Mouse (Mus musculus) heart, embryonic 14.5 days (tissue): ENCODE data around the gene Mgrn1. TPM values are rescaled to one million over a fixed set of nuclear protein-coding genes. Genes with fewer than 3 reads are reported as not detected.

ENCODE experiments used
- ATAC-seq: fragments of 200-750 bp; cut with Nextera tagmentation; 2 replicates; pipeline ENCODE4 v1.8.0; 2017; ENCODE audit warnings: low read depth, moderate TSS enrichment; ENCODE audit not compliant: insufficient number of reproducible peaks, insufficient read depth, low FRiP score
- H3K27ac ChIP-seq, 2 experiments: fragments of 200-500 bp in 1 of 2; fragments of 300-500 bp in 1 of 2; sonication (generic) in 1 of 2; replicated peaks in 1 of 2; 2 replicates each; pipeline ENCODE4 v1.5.1; 2012 to 2014; ENCODE audit warnings: low read depth in 2 of 2, low read length in 2 of 2, control low read depth in 1 of 2, mild to moderate bottlenecking in 1 of 2, mixed read lengths in 1 of 2; ENCODE audit not compliant: control insufficient read depth in 1 of 2, insufficient read depth in 1 of 2
- H3K27me3 ChIP-seq: fragments of 300-500 bp; sonication (generic); 2 replicates; pipeline ENCODE4 v1.6.1; 2014; ENCODE audit warnings: mild to moderate bottlenecking, low read length, control low read depth; ENCODE audit not compliant: control insufficient read depth, insufficient read depth
- H3K36me3 ChIP-seq: fragments of 300-500 bp; sonication (generic); 2 replicates; pipeline ENCODE4 v1.6.1; 2014; ENCODE audit warnings: mild to moderate bottlenecking, control low read depth, low read length, mixed read lengths; ENCODE audit not compliant: control insufficient read depth, insufficient read depth
- H3K4me1 ChIP-seq, 2 experiments: fragments of 200-500 bp in 1 of 2; fragments of 300-500 bp in 1 of 2; sonication (generic) in 1 of 2; 2 replicates each; pipeline ENCODE4 v1.6.1; 2012 to 2014; ENCODE audit warnings: low read length in 2 of 2, control low read depth in 1 of 2, mixed read lengths in 1 of 2; ENCODE audit not compliant: control insufficient read depth in 2 of 2, insufficient read depth in 2 of 2
- H3K4me2 ChIP-seq: fragments of 300-500 bp; sonication (generic); 2 replicates; pipeline ENCODE4 v1.6.1; 2014; ENCODE audit warnings: mild to moderate bottlenecking, low read length
- H3K4me3 ChIP-seq, 2 experiments: fragments of 200-500 bp in 1 of 2; fragments of 300-500 bp in 1 of 2; sonication (generic) in 1 of 2; 2 replicates each; pipeline ENCODE4 v1.5.1; 2012 to 2014; ENCODE audit warnings: low read length in 2 of 2, mild to moderate bottlenecking in 2 of 2, control low read depth in 1 of 2, low read depth in 1 of 2, moderate library complexity in 1 of 2; ENCODE audit not compliant: control insufficient read depth in 1 of 2, insufficient read depth in 1 of 2
- H3K9ac ChIP-seq: fragments of 300-500 bp; sonication (generic); 2 replicates; pipeline ENCODE4 v1.6.1; 2014; ENCODE audit warnings: mild to moderate bottlenecking, low read length
- H3K9me3 ChIP-seq: fragments of 300-500 bp; sonication (generic); 2 replicates; pipeline ENCODE4 v1.6.1; 2016; ENCODE audit warnings: low read length, control low read depth; ENCODE audit not compliant: control insufficient read depth
- WGBS: fragments of 180-500 bp; shearing (Covaris S2); extraction: QIAGEN DNeasy Blood & Tissue Kit; methylation state at CpG from one replicate; pipeline ENCODE4 v1.1.7; 2014; 5-methylcytosine and 5-hydroxymethylcytosine counted together
- polyA plus RNA-seq: library from polyadenylated mRNA; unstranded; fragments of >200 nt; fragmentation: Nextera tagmentation; extraction: Ambion mirVana; gene quantifications from 2 replicates; pipeline ENCODE4 v1.2.1, GENCODE M21; 2014

The Mgrn1 gene
- polyA plus RNA-seq, 1 experiment from 2014 or later = 115 TPM

- no peak overlapping the region for H3K4me3 ChIP-seq
- H3K27ac ChIP-seq = no peak overlapping the region; a peak in 1 of 4 replicates
- H3K9me3 ChIP-seq = no peaks in the 10 kb centered on the region
- H3K27me3 ChIP-seq = no peaks in the 10 kb centered on the region
- WGBS = 84% methylated on average over 2 of the region's 2 CpGs
- ATAC-seq = no peak
- H3K4me2 ChIP-seq = no peak overlapping the region
- H3K4me1 ChIP-seq = peaks cover 3 to 23% of the 10 kb centered on the region in 2 experiments
- H3K9ac ChIP-seq = no peak overlapping the region
- H3K36me3 ChIP-seq = peaks cover 4% of the 10 kb centered on the region
Observed at GRCm38 (mm10) chr16:4902390-4902789, 16.3 kb downstream of the Mgrn1 start.

GRCm38 (mm10) chr16:4903491-4904102, 17.5 kb downstream of the Mgrn1 start:
- Histone ChIP-seq H3K4me2 (no peak overlapping the region), H3K4me3 (no peak overlapping the region), H3K36me3 (peaks cover 8% of the 10 kb centered on the region), H3K27ac (no peak overlapping the region), H3K9ac (no peak overlapping the region), H3K4me1 (peaks cover 2 to 20% of the 10 kb centered on the region in 2 experiments; a peak in 2 of 4 replicates), H3K9me3 (no peaks in the 10 kb centered on the region), H3K27me3 (no peaks in the 10 kb centered on the region)
- 69% methylated on average over 6 of the region's 6 CpGs for WGBS
- ATAC-seq = no peak

- Histone ChIP-seq H3K4me3 (no peak overlapping the region), H3K9me3 (no peaks in the 10 kb centered on the region), H3K27ac (no peak overlapping the region), H3K36me3 (peaks cover 21% of the 10 kb centered on the region), H3K9ac (no peak overlapping the region), H3K27me3 (no peaks in the 10 kb centered on the region), H3K4me2 (no peak overlapping the region), H3K4me1 (peaks cover 2 to 20% of the 10 kb centered on the region in 2 experiments; a peak in 2 of 4 replicates)
- 78% methylated on average over 3 of the region's 3 CpGs for WGBS
- ATAC-seq = no peak; the same call in 1 of the 2 replicates
Observed at GRCm38 (mm10) chr16:4904878-4905277, 18.8 kb downstream of the Mgrn1 start.

- H3K9ac ChIP-seq = no peak overlapping the region
- no peak overlapping the region for H3K27ac ChIP-seq
- H3K4me1 ChIP-seq = peaks cover 2 to 20% of the 10 kb centered on the region in 2 experiments; a peak in 2 of 4 replicates
- ATAC-seq = no peak
- H3K27me3 ChIP-seq = no peaks in the 10 kb centered on the region
- 48% methylated on average over 1 of the region's 1 CpGs for WGBS
- no peak overlapping the region for H3K4me2 ChIP-seq
- H3K4me3 ChIP-seq = no peak overlapping the region
- H3K36me3 ChIP-seq = peaks cover 28% of the 10 kb centered on the region
- no peaks in the 10 kb centered on the region for H3K9me3 ChIP-seq
Observed at GRCm38 (mm10) chr16:4905591-4905990, 19.5 kb downstream of the Mgrn1 start.

GRCm38 (mm10) chr16:4906559-4906958, 20.5 kb downstream of the Mgrn1 start:
- no peak overlapping the region for H3K4me3 ChIP-seq
- peaks cover 2 to 18% of the 10 kb centered on the region in 2 experiments; a peak in 1 of 4 replicates for H3K4me1 ChIP-seq
- H3K9me3 ChIP-seq = no peaks in the 10 kb centered on the region
- H3K27me3 ChIP-seq = no peaks in the 10 kb centered on the region
- no peak overlapping the region for H3K4me2 ChIP-seq
- H3K36me3 ChIP-seq = peaks cover 38% of the 10 kb centered on the region
- H3K9ac ChIP-seq = no peak overlapping the region
- no peak overlapping the region for H3K27ac ChIP-seq
- ATAC-seq = no peak

- no peaks in the 10 kb centered on the region for H3K9me3 ChIP-seq
- H3K27ac ChIP-seq = no peak overlapping the region
- no peak for ATAC-seq
- H3K4me1 ChIP-seq = peaks cover 2 to 18% of the 10 kb centered on the region in 2 experiments; a peak in 1 of 4 replicates
- no peaks in the 10 kb centered on the region for H3K27me3 ChIP-seq
- H3K4me2 ChIP-seq = no peak overlapping the region
- H3K36me3 ChIP-seq = peaks cover 46% of the 10 kb centered on the region
- WGBS = 67% methylated on average over 2 of the region's 2 CpGs
- no peak overlapping the region for H3K4me3 ChIP-seq
- H3K9ac ChIP-seq = no peak overlapping the region
Observed at GRCm38 (mm10) chr16:4907386-4907785, 21.3 kb downstream of the Mgrn1 start.

GRCm38 (mm10) chr16:4907972-4908371, 21.9 kb downstream of the Mgrn1 start:
- 59% methylated on average over 5 of the region's 5 CpGs for WGBS
- H3K9me3 ChIP-seq = no peaks in the 10 kb centered on the region
- H3K27me3 ChIP-seq = no peaks in the 10 kb centered on the region
- H3K36me3 ChIP-seq = peaks cover 52% of the 10 kb centered on the region
- peaks cover 2 to 18% of the 10 kb centered on the region in 2 experiments; a peak in 1 of 4 replicates for H3K4me1 ChIP-seq
- H3K27ac ChIP-seq = no peak overlapping the region
- H3K4me2 ChIP-seq = no peak overlapping the region
- no peak overlapping the region for H3K4me3 ChIP-seq
- no peak for ATAC-seq
- H3K9ac ChIP-seq = no peak overlapping the region

- no peak for ATAC-seq
- Histone ChIP-seq H3K4me3 (no peak overlapping the region), H3K4me1 (peaks cover 5 to 23% of the 10 kb centered on the region in 2 experiments; a peak in 3 of 4 replicates), H3K9ac (no peak overlapping the region), H3K4me2 (no peak overlapping the region), H3K9me3 (no peaks in the 10 kb centered on the region), H3K36me3 (peaks cover 68% of the 10 kb centered on the region), H3K27me3 (no peaks in the 10 kb centered on the region), H3K27ac (no peak overlapping the region)
- 96% methylated on average over 2 of the region's 2 CpGs for WGBS
Observed at GRCm38 (mm10) chr16:4909745-4910144, 23.7 kb downstream of the Mgrn1 start.
